Mouse (Mus musculus) hindbrain, postnatal 0 days (tissue): ENCODE results near the gene Arl6ip5. TPM values are rescaled to one million over a fixed set of nuclear protein-coding genes. Genes with fewer than 3 reads are reported as not detected.

Source experiments
- ATAC-seq: fragments of 200-750 bp; cut with Nextera tagmentation; 2 replicates; pipeline ENCODE4 v1.8.0; 2017; ENCODE audit warnings: mild to moderate bottlenecking, moderate TSS enrichment, moderate library complexity
- DNase-seq: peaks from one replicate; pipeline ENCODE4 v3.0.0-alpha.2; 2015; ENCODE audit warnings: low spot score
- H3K27ac ChIP-seq: fragments of 300-500 bp; sonication (generic); 2 replicates; pipeline ENCODE4 v1.5.1; 2014; ENCODE audit warnings: mild to moderate bottlenecking
- H3K27me3 ChIP-seq: fragments of 300-500 bp; sonication (generic); 2 replicates; pipeline ENCODE4 v1.6.1; 2014; ENCODE audit warnings: low read length, mixed read lengths; ENCODE audit not compliant: insufficient read depth
- H3K36me3 ChIP-seq: fragments of 300-500 bp; sonication (generic); 2 replicates; pipeline ENCODE4 v1.6.1; 2014; ENCODE audit warnings: low read length, mixed read lengths; ENCODE audit not compliant: insufficient read depth
- H3K4me1 ChIP-seq: fragments of 300-500 bp; sonication (generic); 2 replicates; pipeline ENCODE4 v1.6.1; 2014; ENCODE audit warnings: antibody characterized with exemption, low read length, mixed read lengths; ENCODE audit not compliant: insufficient read depth
- H3K4me2 ChIP-seq: fragments of 300-500 bp; sonication (generic); 2 replicates; pipeline ENCODE4 v1.6.1; 2014; ENCODE audit warnings: low read depth, mild to moderate bottlenecking, low read length, moderate library complexity, mixed read lengths
- H3K4me3 ChIP-seq: fragments of 300-500 bp; sonication (generic); 2 replicates; pipeline ENCODE4 v1.5.1; 2014; ENCODE audit warnings: low read length
- H3K9ac ChIP-seq: fragments of 300-500 bp; sonication (generic); replicated peaks from 2 replicates; pipeline ENCODE4 v1.6.1; 2014; ENCODE audit warnings: mild to moderate bottlenecking, low read length, moderate library complexity, mixed read lengths
- H3K9me3 ChIP-seq: fragments of 300-500 bp; sonication (generic); 2 replicates; pipeline ENCODE4 v1.6.1; 2016; ENCODE audit warnings: low read length, mixed read lengths
- CTCF ChIP-seq: IDR thresholded peaks from 2 replicates; pipeline ENCODE4 v1.5.1; 2016; ENCODE audit warnings: antibody characterized with exemption, control low read depth, low read depth
- WGBS: fragments of 180-500 bp; shearing (Covaris S2); extraction: QIAGEN DNeasy Blood & Tissue Kit; methylation state at CpG from one replicate; pipeline ENCODE4 v1.1.7; 2014; 5-methylcytosine and 5-hydroxymethylcytosine counted together
- polyA plus RNA-seq: library from polyadenylated mRNA; unstranded; fragments of >200 nt; fragmentation: Nextera tagmentation; extraction: Ambion mirVana; gene quantifications from 2 replicates; pipeline ENCODE4 v1.2.1, GENCODE M21; 2015
- total RNA-seq: library from RNA; depleted of rRNA; stranded (reverse); fragments of >200 nt; gene quantifications from 2 replicates; pipeline ENCODE4 v1.2.3, GENCODE M21; 2014

Gene Arl6ip5
- total and polyA plus RNA-seq, 2 experiments from 2014 or later = 88.3 to 122 TPM

DNA sequence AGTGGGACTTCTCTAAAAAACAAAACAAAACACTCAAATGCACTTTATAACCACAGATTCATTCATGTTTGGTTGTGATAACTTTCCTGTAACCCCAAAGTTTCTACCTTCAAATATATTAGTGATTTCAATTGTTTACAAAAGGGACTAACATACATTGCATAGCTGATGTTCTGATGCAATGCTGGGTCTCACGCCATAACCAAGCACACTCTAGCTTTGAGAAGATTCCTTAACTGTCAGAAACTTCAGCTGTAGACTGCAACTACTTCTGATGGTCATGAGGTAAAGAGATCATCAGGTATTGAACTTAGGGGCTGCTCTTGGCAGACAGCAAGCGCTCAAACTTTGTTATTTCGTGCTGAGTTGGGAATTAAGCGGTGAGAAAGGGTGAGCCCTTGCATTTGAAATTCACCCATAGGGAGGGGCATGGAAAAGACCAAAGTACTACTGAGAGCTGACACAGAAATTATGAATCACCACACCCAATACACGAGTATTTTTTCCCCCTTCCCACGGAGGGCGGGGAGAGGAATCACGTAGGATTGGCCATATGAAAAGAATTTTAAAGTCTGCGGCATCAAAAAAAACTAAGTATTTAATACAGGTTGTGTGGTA, 6.1 kb upstream of the Arl6ip5 start:
- Histone ChIP-seq H3K4me1 (peaks cover 4% of the 10 kb centered on the region; the same call in 1 of the 2 replicates), H3K9me3 (no peaks in the 10 kb centered on the region), H3K27me3 (no peaks in the 10 kb centered on the region), H3K4me3 (peak overlapping the region; percentile 80), H3K27ac (no peak overlapping the region), H3K9ac (peak overlapping the region; percentile 79; the same call in 1 of the 2 replicates), H3K4me2 (peak overlapping the region; percentile 71), H3K36me3 (no peaks in the 10 kb centered on the region)
- 16% methylated on average over 9 of the region's 9 CpGs for WGBS
- no peak for TF ChIP-seq CTCF
- ATAC-seq (no peak), DNase-seq (no peak)

DNA sequence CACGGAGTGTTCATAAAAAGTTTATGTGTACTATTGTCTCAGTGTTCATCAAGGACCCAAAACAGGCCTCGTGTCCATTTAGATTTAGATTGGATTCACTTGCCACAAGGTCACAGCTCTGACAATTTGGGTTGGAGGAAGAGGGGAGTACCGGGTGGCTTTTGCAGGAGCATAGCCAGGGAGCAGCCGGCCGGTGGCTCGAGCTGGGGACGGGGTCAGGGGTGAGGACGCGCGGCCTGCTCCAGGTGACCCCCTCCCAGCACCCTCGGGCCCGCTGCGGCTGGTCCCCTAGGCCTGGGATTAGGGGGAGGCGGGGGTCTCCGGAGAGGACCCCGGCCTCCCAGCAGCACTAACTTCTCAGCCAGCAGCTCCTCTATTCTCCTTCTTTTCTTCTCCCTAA, 5.5 kb upstream of the Arl6ip5 start:
- H3K9ac ChIP-seq = peak overlapping the region; percentile 79
- peak; percentile 21 for ATAC-seq
- DNase-seq = peak; percentile 15

DNA sequence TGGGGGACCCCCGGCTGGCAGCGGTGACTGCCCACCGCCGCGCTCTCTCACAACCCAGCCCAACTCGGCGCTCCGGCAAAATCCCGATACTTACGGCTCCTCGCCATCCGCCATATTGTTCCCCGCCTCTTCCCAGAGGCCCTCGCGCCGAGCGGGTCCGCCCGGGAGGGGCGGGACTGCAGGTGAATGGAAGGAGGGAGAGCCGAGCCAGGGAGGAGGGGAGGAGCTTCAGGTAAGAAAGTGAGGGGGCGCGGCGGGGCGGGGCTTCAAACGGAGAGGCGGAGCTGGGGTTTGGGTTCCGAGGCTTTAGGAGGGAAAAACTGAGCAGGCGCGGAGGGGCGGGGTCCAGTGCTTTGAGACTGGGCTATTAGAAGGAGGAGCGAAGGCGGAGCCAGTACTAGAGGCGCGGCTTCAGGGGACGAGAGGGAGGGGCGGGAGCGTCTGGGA, 5.0 kb upstream of the Arl6ip5 start, which contains the start of gene Uba3:
TSS of gene Uba3 (minus strand) at position 209 of the 447 bp plus-strand sequence.
- ATAC-seq (peak; percentile 99), DNase-seq (peak; percentile 99)
- 1% methylated on average over 38 of the region's 38 CpGs for WGBS
- peak within 1 kb of the TSS; percentile 71 for H3K4me2 ChIP-seq
- H3K27ac ChIP-seq = peak within 1 kb of the TSS; percentile 65
- H3K9me3 ChIP-seq = no peaks in the 10 kb centered on the region
- TF ChIP-seq CTCF = no peak
- peak within 1 kb of the TSS; percentile 80 for H3K4me3 ChIP-seq
- peak within 1 kb of the TSS; percentile 79 for H3K9ac ChIP-seq
- H3K27me3 ChIP-seq = no peaks in the 10 kb centered on the region
- no peaks in the 10 kb centered on the region for H3K36me3 ChIP-seq
- H3K4me1 ChIP-seq = peaks cover 4% of the 10 kb centered on the region; the same call in 1 of the 2 replicates

More for the DNA sequence above, 5.5 kb upstream of the Arl6ip5 start:
- peak overlapping the region; percentile 80 for H3K4me3 ChIP-seq
- peak overlapping the region; percentile 71 for H3K4me2 ChIP-seq
- no peaks in the 10 kb centered on the region for H3K9me3 ChIP-seq
- H3K27me3 ChIP-seq = no peaks in the 10 kb centered on the region
- peak overlapping the region; percentile 65 for H3K27ac ChIP-seq
- under 1% methylated on average over 16 of the region's 16 CpGs for WGBS
- no peaks in the 10 kb centered on the region for H3K36me3 ChIP-seq
- TF ChIP-seq CTCF = no peak
- peaks cover 4% of the 10 kb centered on the region; the same call in 1 of the 2 replicates for H3K4me1 ChIP-seq

- Histone ChIP-seq H3K9ac (no peak overlapping the region), H3K27ac (no peak overlapping the region), H3K9me3 (no peaks in the 10 kb centered on the region), H3K4me3 (no peak overlapping the region), H3K27me3 (no peaks in the 10 kb centered on the region), H3K4me2 (no peak overlapping the region), H3K4me1 (peaks cover 9% of the 10 kb centered on the region; the same call in 1 of the 2 replicates), H3K36me3 (no peaks in the 10 kb centered on the region)
- ATAC-seq (no peak), DNase-seq (no peak)
- WGBS = 74% methylated on average over 4 of the region's 4 CpGs
- TF ChIP-seq CTCF = no peak
Measured at GRCm38 (mm10) chr6:97207085-97207484, 3.4 kb upstream of the Arl6ip5 start.

GRCm38 (mm10) chr6:97208406-97208805, 2.1 kb upstream of the Arl6ip5 start:
- no peak overlapping the region for H3K4me2 ChIP-seq
- H3K4me1 ChIP-seq = peaks cover 9% of the 10 kb centered on the region; the same call in 1 of the 2 replicates
- no peak overlapping the region for H3K4me3 ChIP-seq
- ATAC-seq = no peak
- H3K9ac ChIP-seq = no peak overlapping the region
- no peaks in the 10 kb centered on the region for H3K9me3 ChIP-seq
- no peak overlapping the region for H3K27ac ChIP-seq
- no peaks in the 10 kb centered on the region for H3K27me3 ChIP-seq
- H3K36me3 ChIP-seq = no peaks in the 10 kb centered on the region
- no peak for DNase-seq
- WGBS = 44% methylated on average over 3 of the region's 3 CpGs
- no peak for TF ChIP-seq CTCF

DNA sequence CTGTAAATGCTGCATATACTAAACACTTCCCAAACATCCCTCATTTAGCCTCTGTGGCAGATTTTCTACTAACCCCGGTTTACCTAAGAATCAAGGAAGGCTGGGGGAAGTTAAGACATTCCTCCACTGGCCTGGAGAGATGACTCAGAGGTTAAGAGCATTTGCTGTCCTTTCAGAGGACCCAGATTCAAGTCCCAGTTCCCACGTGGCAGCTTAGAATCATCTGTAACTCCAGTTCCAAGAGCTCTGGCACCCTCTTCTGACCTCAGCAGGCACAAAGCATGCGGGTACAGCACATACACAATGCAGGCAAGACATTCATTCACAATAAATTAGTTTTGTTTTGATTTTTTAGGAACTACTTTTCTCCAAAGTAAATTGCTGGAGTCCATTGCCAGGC, 1.3 kb upstream of the Arl6ip5 start:
- no peak for ATAC-seq
- 46% methylated on average over 3 of the region's 3 CpGs for WGBS

GRCm38 (mm10) chr6:97209751-97210150, 738 bp upstream of the Arl6ip5 start:
- no peak overlapping the region for H3K9ac ChIP-seq
- no peaks in the 10 kb centered on the region for H3K27me3 ChIP-seq
- ATAC-seq = no peak
- no peaks in the 10 kb centered on the region for H3K36me3 ChIP-seq
- H3K4me3 ChIP-seq = no peak overlapping the region
- no peak overlapping the region for H3K27ac ChIP-seq
- WGBS = 93% methylated on average over 4 of the region's 4 CpGs
- H3K4me2 ChIP-seq = no peak overlapping the region
- H3K4me1 ChIP-seq = peaks cover 5% of the 10 kb centered on the region; the same call in 1 of the 2 replicates
- no peak for DNase-seq
- TF ChIP-seq CTCF = no peak
- H3K9me3 ChIP-seq = no peaks in the 10 kb centered on the region

More for the DNA sequence above, 1.3 kb upstream of the Arl6ip5 start:
- H3K4me3 ChIP-seq = no peak overlapping the region
- H3K9me3 ChIP-seq = no peaks in the 10 kb centered on the region
- no peak for TF ChIP-seq CTCF
- H3K27me3 ChIP-seq = no peaks in the 10 kb centered on the region
- no peak for DNase-seq
- no peak overlapping the region for H3K9ac ChIP-seq
- no peak overlapping the region for H3K4me2 ChIP-seq
- peaks cover 9% of the 10 kb centered on the region; the same call in 1 of the 2 replicates for H3K4me1 ChIP-seq
- no peak overlapping the region for H3K27ac ChIP-seq
- H3K36me3 ChIP-seq = no peaks in the 10 kb centered on the region
